Comparison of ENCODE assay signal across 8 mouse cellular contexts in genomic region chr11:8955678-8956077, GRCm38 (mm10). TPM values are rescaled to one million over a fixed set of nuclear protein-coding genes. Genes with fewer than 3 reads are reported as not detected.
DNase-seq lines count a peak whose midpoint lies in the region; ATAC-seq lines count a peak whose summit lies in the region.

No protein-coding gene starts in this region.

- no peaks in the 10 kb centered on the region for H3K4me1 ChIP-seq in limb, embryonic 11.5 days (ENCODE audit: control insufficient read depth, insufficient read depth, low read length)
- H3K4me1 ChIP-seq in neural tube, embryonic 13.5 days (replicated peaks) = peaks cover 4% of the 10 kb centered on the region; the same call in 1 of the 2 replicates

- intact Hi-C loops in gastrocnemius, postnatal 14 days (cut with DNase I; ENCODE audit: low total_unique reads) = loop anchor here (10.0 kb wide), 1 partner anchor 421 kb away; no protein-coding TSS in a partner anchor

- DNase-seq in gastrocnemius, postnatal 14 days = peak; percentile 15
- no peak for DNase-seq in gastrocnemius, postnatal 25 days
- DNase-seq in 416B (ENCODE audit: low read depth) (peak; percentile 24), adipocyte (ENCODE audit: low spot score) (peak; percentile 30)
- peak; percentile 64 for DNase-seq in forelimb bud, embryonic 11.5 days (ENCODE audit: low read depth, low spot score)
- DNase-seq in limb, embryonic 11.5 days (ENCODE audit: low spot score) = peak; percentile 71
- no peak for DNase-seq in ovary, postnatal 10 days (ENCODE audit: low spot score)

- H3K9me3 ChIP-seq in limb, embryonic 11.5 days (ENCODE audit: control insufficient read depth, low read length) = no peaks in the 10 kb centered on the region
- H3K9me3 ChIP-seq in neural tube, embryonic 13.5 days = no peaks in the 10 kb centered on the region

- 12% methylated on average over 1 of the region's 1 CpGs for WGBS in limb, embryonic 11.5 days
- WGBS in neural tube, embryonic 13.5 days = 0% methylated on average over 1 of the region's 1 CpGs

- no peaks in the 10 kb centered on the region for H3K36me3 ChIP-seq in limb, embryonic 11.5 days (ENCODE audit: control insufficient read depth, insufficient read depth, low read length)
- no peaks in the 10 kb centered on the region for H3K36me3 ChIP-seq in neural tube, embryonic 13.5 days

- H3K9ac ChIP-seq in limb, embryonic 11.5 days (ENCODE audit: low read length) = no peak overlapping the region
- no peak overlapping the region for H3K9ac ChIP-seq in neural tube, embryonic 13.5 days

- H3K4me2 ChIP-seq in limb, embryonic 11.5 days (ENCODE audit: low read depth, severe bottlenecking) = no peak overlapping the region
- H3K4me2 ChIP-seq in neural tube, embryonic 13.5 days = no peak overlapping the region

- no peak overlapping the region for H3K4me3 ChIP-seq in limb, embryonic 11.5 days (ENCODE audit: low read depth, low read length)
- H3K4me3 ChIP-seq in neural tube, embryonic 13.5 days = no peak overlapping the region

- H3K27me3 ChIP-seq in limb, embryonic 11.5 days (ENCODE audit: control insufficient read depth, insufficient read depth, low read length) = no peaks in the 10 kb centered on the region
- no peaks in the 10 kb centered on the region for H3K27me3 ChIP-seq in neural tube, embryonic 13.5 days

- ATAC-seq in limb, embryonic 11.5 days (ENCODE audit: insufficient number of reproducible peaks, low FRiP score, low TSS enrichment, low read depth) = peak; percentile 69; the same call in 1 of the 2 replicates
- peak; percentile 56; the same call in 1 of the 2 replicates for ATAC-seq in neural tube, embryonic 13.5 days (ENCODE audit: low read depth)

- no peak overlapping the region for H3K27ac ChIP-seq in limb, embryonic 11.5 days (replicated peaks; ENCODE audit: low read depth, low read length)
- no peak overlapping the region for H3K27ac ChIP-seq in neural tube, embryonic 13.5 days (replicated peaks)

RNA-seq across cellular contexts. Expression of gene Pkd1l1, which starts 17.4 kb away (rescaled TPM):
- not detected for total RNA-seq in gastrocnemius, postnatal 14 days (2021)
- not detected for total RNA-seq in gastrocnemius, postnatal 25 days (2021)
- 0.03 and 0.06 TPM in 2 replicates for polyA plus RNA-seq in limb, embryonic 11.5 days (2014; fragmentation: Nextera tagmentation; extraction: Ambion mirVana)
- polyA plus RNA-seq in neural tube, embryonic 13.5 days (2015; fragmentation: Nextera tagmentation; extraction: Ambion mirVana) = 0.15 and 0.21 TPM in 2 replicates

RNA-seq across cellular contexts. Expression of gene Hus1, which starts 55.3 kb away (rescaled TPM):
- 1 to 10 TPM; 6.5 to 6.9 TPM for total RNA-seq in gastrocnemius, postnatal 14 days (2021)
- total RNA-seq in gastrocnemius, postnatal 25 days (2021) = 1 to 10 TPM; 7.4 to 8.0 TPM
- 21.4 and 23.0 TPM in 2 replicates for polyA plus RNA-seq in limb, embryonic 11.5 days (2014; fragmentation: Nextera tagmentation; extraction: Ambion mirVana)
- 9.9 and 11.9 TPM in 2 replicates for polyA plus RNA-seq in neural tube, embryonic 13.5 days (2015; fragmentation: Nextera tagmentation; extraction: Ambion mirVana)

Comparison
In these comparisons a context has a peak if more than half of its experiments do, and no peak if none do; other contexts are left out.
1. DNase-seq: peak in gastrocnemius, postnatal 14 days (single experiment), 416B (single experiment), adipocyte (single experiment), forelimb bud, embryonic 11.5 days (single experiment) and limb, embryonic 11.5 days (single experiment); none in gastrocnemius, postnatal 25 days (single experiment) and ovary, postnatal 10 days (single experiment).